Mouse (Mus musculus): Measurements from ENCODE around the gene Prx.

DNA sequence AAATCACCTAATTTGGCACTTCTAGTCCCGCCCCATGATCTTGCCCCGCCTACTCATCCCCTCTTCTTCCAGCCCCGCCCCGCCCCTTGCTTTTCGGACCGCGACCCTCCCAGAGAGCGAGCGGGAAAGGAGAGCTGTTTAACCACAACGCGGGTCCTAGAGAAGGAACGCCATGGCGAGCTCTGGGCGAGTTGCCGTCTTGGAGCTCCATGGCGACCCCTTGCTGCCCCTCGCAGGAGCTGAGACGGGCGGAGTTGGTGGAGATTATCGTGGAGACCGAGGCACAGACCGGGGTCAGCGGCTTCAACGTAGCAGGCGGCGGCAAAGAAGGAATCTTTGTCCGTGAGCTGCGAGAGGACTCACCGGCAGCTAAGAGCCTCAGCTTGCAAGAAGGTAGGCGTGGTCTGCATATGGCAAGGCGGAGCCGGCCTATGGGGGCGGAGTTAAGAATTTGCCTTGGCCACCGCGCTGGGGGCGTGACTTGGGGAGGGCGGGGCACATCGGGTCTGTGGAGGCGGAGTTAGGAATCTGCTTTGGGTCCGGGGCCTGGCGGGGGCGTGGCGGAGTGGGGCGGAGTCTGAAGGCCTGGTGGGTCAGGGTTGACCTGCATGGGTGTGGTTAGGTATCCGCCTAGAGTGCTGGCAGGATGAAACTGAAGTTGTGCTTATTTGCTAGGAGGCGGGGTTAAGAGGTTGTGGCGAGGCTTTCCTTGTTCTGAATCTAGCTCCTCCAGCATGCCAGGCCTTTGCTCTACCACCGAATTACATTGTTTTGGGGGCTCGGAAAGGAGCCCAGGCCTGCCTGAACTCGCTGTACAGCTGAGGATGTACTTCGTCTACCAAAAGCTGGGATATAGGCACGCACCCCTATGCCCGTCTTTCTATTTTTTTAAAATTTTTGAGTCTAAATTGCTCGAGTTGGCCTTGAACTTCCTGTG is 8.9 kb downstream of the Prx start:
- TF ChIP-seq GATA1 (IDR thresholded peaks at IDR 0.05; ENCODE audit: borderline replicate concordance, low read length) (no peak), FLI1 (IDR thresholded peaks at IDR 0.05; ENCODE audit: low read length) (no peak)
